In the genomic region with DNA sequence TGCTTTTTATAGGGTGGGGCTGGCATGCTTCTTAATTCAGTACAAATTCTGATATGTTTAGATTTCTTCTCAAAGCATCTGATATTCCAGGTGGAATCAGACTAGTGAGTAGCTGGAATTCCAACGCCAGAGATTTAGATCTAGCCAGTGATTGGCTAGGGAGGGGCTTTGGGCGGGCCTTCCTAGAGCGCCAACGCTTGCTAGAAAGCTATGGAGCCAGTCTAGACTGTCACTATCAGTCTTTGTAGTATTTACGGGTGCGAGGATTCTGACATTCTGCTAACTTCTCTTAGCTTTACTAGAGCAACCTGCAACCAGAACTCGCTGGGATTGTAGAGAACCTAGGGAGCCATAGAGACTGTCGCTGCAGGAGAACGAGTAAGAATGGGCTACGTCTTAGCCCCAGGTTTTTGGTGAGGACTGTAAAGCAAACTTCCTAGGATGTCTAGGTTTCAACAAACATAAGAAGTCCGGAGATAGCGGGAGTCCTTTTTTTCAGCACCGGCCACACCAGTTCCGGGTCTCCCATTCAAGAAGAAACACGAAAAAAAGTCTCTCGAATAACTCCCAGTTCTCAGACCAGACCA, we compare ENCODE assay signal across 9 mouse cellular contexts. TPM values are rescaled to one million over a fixed set of nuclear protein-coding genes. Genes with fewer than 3 reads are reported as not detected.
DNase-seq lines count a peak whose midpoint lies in the region; ATAC-seq and TF ChIP-seq lines count a peak whose summit lies in the region.
"Had no signal": no experiment of that assay in that cellular context is flagged by ENCODE, and none has a peak within 500 bp of the region (broad histone marks: within the 10 kb centered on the region; RNA-seq: fewer than 3 reads in every experiment).

A gene (plus strand): TSS at position 218 of the 587 bp plus-strand sequence.

- no peak for TF ChIP-seq CTCF in E14TG2a.4 (conservative IDR thresholded peaks at IDR 0.05; ENCODE audit: low read length)
- no peak for TF ChIP-seq CTCF in kidney, postnatal 0 days (IDR thresholded peaks at IDR 0.05; ENCODE audit: low read depth)

- H3K36me3 ChIP-seq in E14TG2a.4 (ENCODE audit: insufficient read depth, low read length): no peaks in the 10 kb centered on the region
- no peaks in the 10 kb centered on the region for H3K36me3 ChIP-seq in forebrain, embryonic 11.5 days (ENCODE audit: control insufficient read depth, insufficient read depth, low read length)
- no peaks in the 10 kb centered on the region for H3K36me3 ChIP-seq in kidney, postnatal 0 days (ENCODE audit: insufficient read depth, low read length)
- no peaks in the 10 kb centered on the region for H3K36me3 ChIP-seq in liver, embryonic 12.5 days

- ATAC-seq in forebrain, embryonic 11.5 days (replicated peaks; ENCODE audit: low FRiP score): peak; percentile 31; the same call in 1 of the 2 replicates
- no peak for ATAC-seq in kidney, postnatal 0 days (replicated peaks; ENCODE audit: low FRiP score, low read depth)
- no peak for ATAC-seq in liver, embryonic 12.5 days

- H3K9me3 ChIP-seq in E14TG2a.4 (ENCODE audit: low read length): no peaks in the 10 kb centered on the region
- H3K9me3 ChIP-seq in forebrain, embryonic 11.5 days (ENCODE audit: control insufficient read depth, low read length): no peaks in the 10 kb centered on the region
- H3K9me3 ChIP-seq in kidney, postnatal 0 days (replicated peaks; ENCODE audit: low read length): no peaks in the 10 kb centered on the region
- no peaks in the 10 kb centered on the region for H3K9me3 ChIP-seq in liver, embryonic 12.5 days (replicated peaks)

- H3K9ac ChIP-seq in forebrain, embryonic 11.5 days (ENCODE audit: low read length): no peak within 1 kb of the TSS; the same call in 1 of the 2 replicates
- 0 out of 2 replicates have a peak within 1 kb of the TSS, but pooled peaks have one; percentile 38 for H3K9ac ChIP-seq in kidney, postnatal 0 days (ENCODE audit: low read depth, low read length)
- no peak within 1 kb of the TSS for H3K9ac ChIP-seq in liver, embryonic 12.5 days

- WGBS in forebrain, embryonic 11.5 days: under 1% methylated on average over 16 of the region's 16 CpGs
- WGBS in kidney, postnatal 0 days: under 1% methylated on average over 16 of the region's 16 CpGs
- WGBS in liver, embryonic 12.5 days (ENCODE audit: insufficient replicate concordance): 2% methylated on average over 16 of the region's 16 CpGs

- peak within 1 kb of the TSS; percentile 96 for H3K4me2 ChIP-seq in forebrain, embryonic 11.5 days (ENCODE audit: low read depth, low read length, severe bottlenecking)
- peak within 1 kb of the TSS; percentile 93 for H3K4me2 ChIP-seq in kidney, postnatal 0 days (ENCODE audit: low read length)
- peak within 1 kb of the TSS; percentile 63 for H3K4me2 ChIP-seq in liver, embryonic 12.5 days

- no peak within 1 kb of the TSS for H3K27ac ChIP-seq in forebrain, embryonic 11.5 days (ENCODE audit: low read depth, low read length)
- H3K27ac ChIP-seq in kidney, postnatal 0 days: no peak within 1 kb of the TSS
- no peak within 1 kb of the TSS for H3K27ac ChIP-seq in liver, embryonic 12.5 days

- peaks cover 17% of the 10 kb centered on the region for H3K4me1 ChIP-seq in E14TG2a.4 (replicated peaks; ENCODE audit: low read depth, low read length)
- peaks cover 2% of the 10 kb centered on the region; the same call in 1 of the 2 replicates for H3K4me1 ChIP-seq in forebrain, embryonic 11.5 days (replicated peaks; ENCODE audit: control insufficient read depth, insufficient read depth, low read length)
- H3K4me1 ChIP-seq in kidney, postnatal 0 days (replicated peaks; ENCODE audit: insufficient read depth, low read length): peaks cover 15% of the 10 kb centered on the region; the same call in 1 of the 2 replicates
- H3K4me1 ChIP-seq in liver, embryonic 12.5 days: peaks cover 7% of the 10 kb centered on the region; the same call in 1 of the 2 replicates

- DNase-seq in Muller cell, postnatal 12 days (ENCODE audit: inconsistent ontology term): peak; percentile 16
- DNase-seq in forebrain, embryonic 11.5 days (ENCODE audit: low spot score): peak; percentile 52
- peak; percentile 19 for DNase-seq in kidney, postnatal 0 days (ENCODE audit: low spot score)
- peak; percentile 45 for DNase-seq in retina, postnatal 1 day
- no peak for DNase-seq in spleen, postnatal 4 days (ENCODE audit: low spot score in 2 of 2)
- DNase-seq in heart, adult 9 months (ENCODE audit: low spot score in 2 of 2): no peak

- peak within 1 kb of the TSS; percentile 85 for H3K4me3 ChIP-seq in E14TG2a.4 (replicated peaks; ENCODE audit: low read length)
- peak within 1 kb of the TSS; percentile 56 for H3K4me3 ChIP-seq in forebrain, embryonic 11.5 days (ENCODE audit: low read depth, low read length)
- H3K4me3 ChIP-seq in kidney, postnatal 0 days (replicated peaks; ENCODE audit: low read depth, low read length): peak within 1 kb of the TSS; percentile 41
- peak within 1 kb of the TSS; percentile 43 for H3K4me3 ChIP-seq in liver, embryonic 12.5 days
- H3K4me3 ChIP-seq: myocyte had no signal

- peaks cover 67% of the 10 kb centered on the region for H3K27me3 ChIP-seq in E14TG2a.4 (ENCODE audit: insufficient read depth, low read length)
- peaks cover 22% of the 10 kb centered on the region for H3K27me3 ChIP-seq in forebrain, embryonic 11.5 days (ENCODE audit: control insufficient read depth, insufficient read depth, low read length)
- H3K27me3 ChIP-seq in kidney, postnatal 0 days (ENCODE audit: insufficient read depth, low read length): no peaks in the 10 kb centered on the region
- H3K27me3 ChIP-seq in liver, embryonic 12.5 days (replicated peaks): peaks cover 60% of the 10 kb centered on the region

RNA-seq across cellular contexts. Expression of the gene that starts here (rescaled TPM):
- 0.40 and 0.53 TPM in 2 replicates for polyA plus RNA-seq in forebrain, embryonic 11.5 days (2014; fragmentation: Nextera tagmentation; extraction: Ambion mirVana)
- 0.97 and 1.0 TPM in 2 replicates for polyA plus RNA-seq in kidney, postnatal 0 days (2015; fragmentation: Nextera tagmentation; extraction: Ambion mirVana)
- polyA plus RNA-seq in liver, embryonic 12.5 days (2016; fragmentation: Nextera tagmentation; extraction: Ambion mirVana): 0.06 TPM in 2 replicates
- polyA plus RNA-seq: myocyte had no signal

Comparison
In these comparisons a context has a peak if more than half of its experiments do, and no peak if none do; other contexts are left out.
1. Peak in DNase-seq, ATAC-seq, H3K4me3 ChIP-seq and H3K4me2 ChIP-seq in forebrain, embryonic 11.5 days; RNA of the gene not detected or under 1 TPM.
2. DNase-seq: peak in Muller cell, postnatal 12 days (single experiment), kidney, postnatal 0 days (single experiment) and retina, postnatal 1 day (single experiment); none in spleen, postnatal 4 days (0 of 2) and heart, adult 9 months (0 of 2).
3. Peak in every context shown above with its lines, with median percentiles within 50 percentile points of each other: H3K4me3 ChIP-seq and H3K4me2 ChIP-seq.